Mouse (Mus musculus) hindbrain, embryonic 15.5 days (tissue): ENCODE results near the gene Auh. TPM values are rescaled to one million over a fixed set of nuclear protein-coding genes. Genes with fewer than 3 reads are reported as not detected.

Experiments
- ATAC-seq: fragments of 200-750 bp; cut with Nextera tagmentation; 2 replicates; pipeline ENCODE4 v1.8.0; 2017; ENCODE audit warnings: low read depth, moderate number of reproducible peaks, moderate TSS enrichment; ENCODE audit not compliant: low FRiP score
- H3K27ac ChIP-seq: fragments of 300-500 bp; sonication (generic); replicated peaks from 2 replicates; pipeline ENCODE4 v1.5.1; 2015; ENCODE audit warnings: mild to moderate bottlenecking, inconsistent platforms
- H3K27me3 ChIP-seq: fragments of 300-500 bp; sonication (generic); 2 replicates; pipeline ENCODE4 v1.6.1; 2015; ENCODE audit warnings: control low read depth, inconsistent platforms
- H3K36me3 ChIP-seq: fragments of 300-500 bp; sonication (generic); 2 replicates; pipeline ENCODE4 v1.6.1; 2015; ENCODE audit warnings: control low read depth, inconsistent platforms
- H3K4me1 ChIP-seq: fragments of 300-500 bp; sonication (generic); replicated peaks from 2 replicates; pipeline ENCODE4 v1.6.1; 2015; ENCODE audit warnings: control low read depth, inconsistent platforms
- H3K4me2 ChIP-seq: fragments of 300-500 bp; sonication (generic); 2 replicates; pipeline ENCODE4 v1.6.1; 2015; ENCODE audit warnings: moderate library complexity, mild to moderate bottlenecking, inconsistent platforms
- H3K4me3 ChIP-seq: fragments of 300-500 bp; sonication (generic); 2 replicates; pipeline ENCODE4 v1.5.1; 2015; ENCODE audit warnings: mild to moderate bottlenecking, inconsistent platforms
- H3K9ac ChIP-seq: fragments of 300-500 bp; sonication (generic); 2 replicates; pipeline ENCODE4 v1.6.1; 2015; ENCODE audit warnings: inconsistent platforms
- H3K9me3 ChIP-seq: fragments of 300-500 bp; sonication (generic); 2 replicates; pipeline ENCODE4 v1.6.1; 2016; ENCODE audit warnings: control low read depth, inconsistent platforms
- WGBS: fragments of 180-500 bp; shearing (Covaris S2); methylation state at CpG from one replicate; pipeline ENCODE4 v1.1.7; 2015; 5-methylcytosine and 5-hydroxymethylcytosine counted together
- polyA plus RNA-seq: library from polyadenylated mRNA; unstranded; fragments of >200 nt; fragmentation: Nextera tagmentation; extraction: Ambion mirVana; gene quantifications from 2 replicates; pipeline ENCODE4 v1.2.1, GENCODE M21; 2015

The Auh gene
- polyA plus RNA-seq, 1 experiment from 2014 or later: 60.1 TPM

DNA sequence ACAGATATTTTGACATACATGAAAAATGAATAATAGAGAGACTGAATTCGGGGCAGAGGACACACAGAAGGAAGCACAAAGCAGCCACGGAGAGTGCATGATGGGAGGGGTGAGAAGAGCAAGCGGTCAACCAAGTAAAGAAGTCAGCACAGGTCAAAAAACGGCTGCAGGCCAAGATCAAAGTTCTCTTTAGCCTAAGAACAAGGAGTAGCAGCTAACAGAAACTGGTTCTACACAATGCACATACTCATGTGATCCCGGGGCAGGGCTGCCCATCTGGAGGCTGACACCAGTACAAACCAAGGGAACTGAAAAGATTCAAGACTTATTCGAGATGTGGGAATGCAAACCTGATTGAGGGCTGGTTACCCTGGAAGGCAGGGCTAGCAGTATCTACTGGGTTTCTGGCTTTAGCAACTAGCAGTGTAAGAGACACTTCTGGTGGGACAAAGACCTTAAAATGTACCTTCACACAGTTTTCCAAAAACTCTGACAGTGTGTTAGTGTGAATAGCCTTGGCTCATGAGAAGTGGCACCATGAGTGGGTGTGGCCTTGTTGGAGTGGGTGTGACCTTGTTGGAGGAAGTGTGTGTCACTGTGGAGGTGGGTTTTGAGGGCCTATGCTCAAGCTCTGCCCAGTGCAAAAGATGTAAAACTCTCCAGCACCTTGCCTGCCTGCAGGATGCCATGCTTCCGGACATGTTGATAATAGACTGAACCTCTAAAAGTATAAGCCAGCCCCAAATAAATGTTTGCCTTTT is 8.2 kb downstream of the Auh start:
- 81% methylated on average over 7 of the region's 7 CpGs for WGBS
- no peak overlapping the region for H3K27ac ChIP-seq
- no peak for ATAC-seq

DNA sequence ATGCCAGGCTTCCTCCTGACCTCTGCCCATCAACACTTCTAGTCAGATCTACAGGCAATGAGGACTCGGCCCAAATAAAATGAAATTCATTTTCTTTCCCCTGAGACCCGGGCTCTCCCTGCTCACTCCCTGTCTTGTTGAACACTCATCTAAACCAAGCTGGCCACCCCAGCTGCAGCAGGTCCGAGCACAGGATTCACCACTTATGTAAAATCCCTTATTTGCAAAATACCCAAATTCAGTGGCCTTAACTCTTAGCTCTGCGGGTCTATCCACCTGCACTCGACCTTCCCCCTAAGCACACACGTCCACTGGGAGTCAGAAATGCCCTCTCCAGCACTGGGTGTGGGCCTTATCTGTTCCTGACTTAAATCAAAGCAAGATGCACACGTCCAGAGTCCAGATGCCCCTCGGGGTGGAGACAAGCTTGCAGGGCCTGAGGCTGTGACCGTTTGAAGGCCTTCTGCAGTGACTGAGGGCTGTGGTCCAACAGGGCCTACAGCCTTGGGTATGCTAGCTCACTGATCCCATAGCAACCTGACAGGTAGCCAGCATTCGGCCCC is 9.6 kb downstream of the Auh start:
- H3K36me3 ChIP-seq: no peaks in the 10 kb centered on the region
- no peak overlapping the region for H3K9ac ChIP-seq
- no peak overlapping the region for H3K27ac ChIP-seq
- ATAC-seq: no peak
- 79% methylated on average over 10 of the region's 10 CpGs for WGBS
- H3K4me2 ChIP-seq: no peak overlapping the region
- H3K4me3 ChIP-seq: no peak overlapping the region
- H3K9me3 ChIP-seq: no peaks in the 10 kb centered on the region
- no peaks in the 10 kb centered on the region for H3K27me3 ChIP-seq
- H3K4me1 ChIP-seq: peaks cover 9% of the 10 kb centered on the region; the same call in 1 of the 2 replicates

More for the DNA sequence above, 8.2 kb downstream of the Auh start:
- no peaks in the 10 kb centered on the region for H3K9me3 ChIP-seq
- no peaks in the 10 kb centered on the region for H3K4me1 ChIP-seq
- H3K4me3 ChIP-seq: no peak overlapping the region
- no peaks in the 10 kb centered on the region for H3K27me3 ChIP-seq
- no peak overlapping the region for H3K9ac ChIP-seq
- H3K4me2 ChIP-seq: no peak overlapping the region
- H3K36me3 ChIP-seq: no peaks in the 10 kb centered on the region

DNA sequence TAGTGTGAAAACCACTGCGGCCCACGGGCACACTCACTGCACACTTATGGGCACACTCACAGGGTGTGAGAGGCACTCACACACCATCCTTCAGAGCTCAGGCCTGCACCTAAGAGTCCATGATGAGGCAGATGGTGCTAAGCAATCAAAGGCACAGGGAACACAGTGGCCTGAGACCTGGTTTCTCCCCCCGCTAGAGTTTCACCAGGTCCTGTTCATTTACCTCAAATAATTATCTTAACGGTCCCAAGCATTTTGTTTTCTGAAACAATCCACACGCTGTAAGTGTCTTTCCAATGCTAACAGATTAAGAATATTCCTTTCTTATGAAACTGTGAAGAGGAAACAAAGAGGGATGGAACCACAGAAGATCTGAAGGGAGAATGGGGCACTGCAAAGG is 11.1 kb downstream of the Auh start:
- no peaks in the 10 kb centered on the region for H3K27me3 ChIP-seq
- no peak overlapping the region for H3K27ac ChIP-seq
- H3K4me2 ChIP-seq: no peak overlapping the region
- ATAC-seq: no peak
- WGBS: 90% methylated on average over 5 of the region's 5 CpGs
- no peak overlapping the region for H3K9ac ChIP-seq
- H3K4me3 ChIP-seq: no peak overlapping the region
- H3K4me1 ChIP-seq: peaks cover 18% of the 10 kb centered on the region; the same call in 1 of the 2 replicates
- no peaks in the 10 kb centered on the region for H3K9me3 ChIP-seq
- no peaks in the 10 kb centered on the region for H3K36me3 ChIP-seq

DNA sequence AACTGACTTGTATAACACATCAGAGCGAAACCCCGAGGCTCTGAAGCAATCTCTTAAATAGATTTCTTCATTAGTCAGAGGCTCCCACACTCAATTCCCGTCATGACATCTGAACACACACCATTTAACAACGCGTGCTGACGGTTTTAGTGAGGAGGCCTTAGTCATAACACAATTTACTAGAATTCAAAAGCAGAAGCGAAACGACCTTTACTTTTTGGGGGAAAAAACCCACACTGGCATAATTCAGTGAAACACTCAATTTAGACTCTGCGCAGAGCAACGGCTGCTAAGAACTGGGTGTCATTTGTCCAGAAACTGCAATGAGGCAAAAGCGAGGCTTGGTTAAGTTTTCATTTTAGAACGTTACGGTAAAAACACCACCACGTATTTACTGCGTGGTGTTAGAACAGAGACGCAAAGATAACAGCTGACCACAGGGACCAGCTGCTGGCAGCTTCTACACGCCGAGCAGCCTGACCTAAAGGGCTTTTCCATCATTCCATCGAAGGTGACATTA is 14.8 kb downstream of the Auh start:
- ATAC-seq: no peak
- H3K27ac ChIP-seq: no peak overlapping the region
- no peaks in the 10 kb centered on the region for H3K27me3 ChIP-seq
- no peaks in the 10 kb centered on the region for H3K9me3 ChIP-seq
- no peak overlapping the region for H3K4me2 ChIP-seq
- H3K9ac ChIP-seq: no peak overlapping the region
- H3K4me1 ChIP-seq: peaks cover 18% of the 10 kb centered on the region; the same call in 1 of the 2 replicates
- 52% methylated on average over 19 of the region's 19 CpGs for WGBS
- H3K4me3 ChIP-seq: no peak overlapping the region
- no peaks in the 10 kb centered on the region for H3K36me3 ChIP-seq

DNA sequence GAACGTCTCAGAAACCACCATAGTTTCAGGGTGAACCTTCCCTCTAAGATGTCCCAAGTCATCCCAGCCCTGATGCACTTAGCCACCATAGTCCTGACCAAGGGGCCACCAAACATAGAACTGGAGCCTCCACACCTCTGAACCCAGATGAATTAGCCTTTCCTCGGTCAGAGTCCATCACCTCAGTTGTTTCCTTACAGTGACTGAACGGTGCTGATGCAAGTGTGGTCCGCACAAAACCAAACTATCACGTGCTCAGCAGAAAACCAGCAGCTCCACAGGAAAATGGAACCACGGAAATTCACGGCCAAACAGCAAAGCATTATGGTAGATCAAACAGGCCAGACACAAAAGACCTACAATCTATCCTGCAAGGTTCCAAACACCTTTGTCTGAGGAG is 15.6 kb downstream of the Auh start:
- Histone ChIP-seq H3K9ac (no peak overlapping the region), H3K9me3 (no peaks in the 10 kb centered on the region), H3K4me3 (no peak overlapping the region), H3K27ac (no peak overlapping the region), H3K4me2 (no peak overlapping the region), H3K36me3 (no peaks in the 10 kb centered on the region), H3K4me1 (peaks cover 18% of the 10 kb centered on the region; the same call in 1 of the 2 replicates), H3K27me3 (no peaks in the 10 kb centered on the region)
- ATAC-seq: no peak
- WGBS: 81% methylated on average over 7 of the region's 7 CpGs

DNA sequence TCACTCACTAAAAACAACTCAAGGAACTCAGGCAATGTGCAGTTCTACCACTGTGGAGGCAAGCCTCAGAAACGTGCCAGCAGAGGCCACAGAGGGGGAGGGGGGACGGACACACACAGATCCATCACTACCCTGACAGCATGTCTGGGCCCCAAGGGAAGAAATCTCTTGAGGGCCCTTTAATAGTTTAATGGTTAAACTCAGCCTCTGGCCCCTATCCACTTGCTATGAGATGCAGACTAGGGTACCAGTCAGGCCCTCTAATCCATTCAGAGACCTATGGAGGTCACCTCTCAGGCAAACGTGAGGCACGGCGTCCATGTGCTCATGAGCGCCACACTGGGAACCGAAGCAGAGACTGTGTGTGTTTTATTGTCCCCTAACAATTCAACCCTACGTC is 17.0 kb downstream of the Auh start:
- 0 out of 2 replicates have a peak, but pooled peaks cover 6% of the 10 kb centered on the region for H3K36me3 ChIP-seq
- 35% methylated on average over 8 of the region's 8 CpGs for WGBS
- no peaks in the 10 kb centered on the region for H3K9me3 ChIP-seq
- no peak overlapping the region for H3K4me2 ChIP-seq
- ATAC-seq: no peak
- no peak overlapping the region for H3K4me3 ChIP-seq
- no peaks in the 10 kb centered on the region for H3K27me3 ChIP-seq
- peaks cover 18% of the 10 kb centered on the region; the same call in 1 of the 2 replicates for H3K4me1 ChIP-seq
- H3K9ac ChIP-seq: no peak overlapping the region
- no peak overlapping the region for H3K27ac ChIP-seq

DNA sequence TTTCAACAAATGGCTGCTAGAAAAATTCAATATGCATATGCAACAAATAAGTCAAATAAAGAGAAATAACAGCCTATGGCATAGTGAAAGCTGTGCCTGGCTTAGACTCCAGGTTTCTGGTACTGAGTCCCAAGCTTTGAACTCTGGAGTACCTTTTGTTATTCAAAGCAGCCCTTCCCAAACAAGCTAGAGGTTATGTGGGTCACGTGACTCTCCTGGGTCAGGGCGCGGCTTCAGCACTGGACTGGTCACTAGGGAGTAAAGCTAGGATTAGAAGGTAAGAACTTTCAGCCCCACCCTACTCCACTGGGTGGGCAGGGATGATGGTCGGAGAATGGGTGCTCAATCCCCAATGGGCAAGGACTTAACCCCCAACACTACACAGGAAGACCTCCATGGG is 18.2 kb downstream of the Auh start:
- 47% methylated on average over 4 of the region's 4 CpGs for WGBS
- H3K4me1 ChIP-seq: peaks cover 18% of the 10 kb centered on the region; the same call in 1 of the 2 replicates
- H3K36me3 ChIP-seq: 0 out of 2 replicates have a peak, but pooled peaks cover 6% of the 10 kb centered on the region
- H3K4me2 ChIP-seq: no peak overlapping the region
- H3K9me3 ChIP-seq: no peaks in the 10 kb centered on the region
- H3K27me3 ChIP-seq: no peaks in the 10 kb centered on the region
- H3K4me3 ChIP-seq: no peak overlapping the region
- H3K27ac ChIP-seq: no peak overlapping the region
- no peak for ATAC-seq
- no peak overlapping the region for H3K9ac ChIP-seq

DNA sequence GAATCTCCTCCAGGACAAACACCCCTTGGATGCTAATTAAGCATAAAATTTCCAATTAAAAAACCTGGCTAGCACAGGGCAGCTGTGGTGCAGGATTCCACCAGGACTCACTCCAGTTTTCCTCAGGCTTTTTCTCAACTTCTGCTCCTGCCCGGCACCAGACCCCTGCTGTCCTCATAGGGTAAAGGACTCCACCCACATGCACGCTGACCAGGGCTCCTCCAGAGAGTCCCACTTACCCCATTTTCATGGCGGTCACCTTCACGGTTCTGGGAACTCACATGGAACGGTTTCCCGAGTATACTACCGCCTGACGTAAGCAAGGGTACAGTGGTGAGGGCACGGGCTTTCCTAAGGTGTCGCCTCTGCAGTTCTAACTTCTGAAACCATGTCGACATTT is 23.2 kb downstream of the Auh start:
- H3K27me3 ChIP-seq: no peaks in the 10 kb centered on the region
- H3K27ac ChIP-seq: no peak overlapping the region
- H3K4me2 ChIP-seq: no peak overlapping the region
- H3K4me3 ChIP-seq: no peak overlapping the region
- peaks cover 9% of the 10 kb centered on the region for H3K4me1 ChIP-seq
- H3K36me3 ChIP-seq: 0 out of 2 replicates have a peak, but pooled peaks cover 6% of the 10 kb centered on the region
- ATAC-seq: no peak
- H3K9ac ChIP-seq: no peak overlapping the region
- WGBS: 85% methylated on average over 11 of the region's 11 CpGs
- no peaks in the 10 kb centered on the region for H3K9me3 ChIP-seq

DNA sequence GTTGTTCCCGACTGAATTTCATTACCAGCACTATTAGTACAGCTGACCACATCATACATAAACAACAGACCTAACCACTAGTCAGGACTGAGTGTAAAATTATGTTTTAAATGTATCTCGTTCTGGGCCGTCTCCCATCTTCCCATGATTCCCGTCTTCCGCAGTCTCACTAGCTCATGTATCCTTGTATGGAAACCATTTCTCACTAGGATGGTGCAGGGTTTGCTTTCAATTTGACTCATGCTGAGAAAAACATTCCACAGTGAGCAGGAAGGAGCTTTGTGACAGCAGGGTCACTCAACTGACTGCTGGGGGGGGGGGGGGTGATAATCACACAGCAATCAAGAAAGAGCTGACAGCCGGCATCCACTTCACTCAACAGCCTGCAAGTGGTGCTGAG is 25.3 kb downstream of the Auh start:
- 0 out of 2 replicates have a peak, but pooled peaks cover 6% of the 10 kb centered on the region for H3K36me3 ChIP-seq
- H3K27me3 ChIP-seq: no peaks in the 10 kb centered on the region
- no peak overlapping the region for H3K4me3 ChIP-seq
- H3K4me1 ChIP-seq: peaks cover 9% of the 10 kb centered on the region
- 32% methylated on average over 6 of the region's 6 CpGs for WGBS
- H3K9ac ChIP-seq: no peak overlapping the region
- no peak overlapping the region for H3K4me2 ChIP-seq
- H3K27ac ChIP-seq: 0 out of 2 replicates have a peak overlapping the region, but pooled peaks have one; percentile 25
- H3K9me3 ChIP-seq: no peaks in the 10 kb centered on the region
- ATAC-seq: 0 out of 2 replicates have a peak, but pooled peaks have one; percentile 20

DNA sequence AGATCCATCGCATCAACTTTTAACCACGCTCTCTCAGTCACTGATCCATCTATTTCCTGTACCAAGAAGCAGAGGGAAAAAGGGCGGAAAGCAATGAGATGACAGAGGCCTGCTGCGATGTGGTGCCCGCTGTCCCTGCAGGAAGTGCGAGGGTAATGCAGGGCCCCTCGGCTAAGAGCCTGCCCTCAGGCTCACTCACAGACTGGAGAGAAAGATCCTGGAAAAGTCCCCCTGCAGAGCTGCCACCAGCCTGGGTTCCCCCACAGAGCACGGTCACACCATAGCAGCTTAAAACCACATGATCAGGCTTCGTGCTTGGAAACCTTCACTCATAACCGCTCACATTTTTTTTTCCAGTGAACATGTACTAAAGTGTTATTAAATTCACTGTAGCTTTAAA is 25.7 kb downstream of the Auh start:
- Histone ChIP-seq H3K4me2 (no peak overlapping the region), H3K9me3 (no peaks in the 10 kb centered on the region), H3K27me3 (no peaks in the 10 kb centered on the region), H3K4me1 (peaks cover 9% of the 10 kb centered on the region), H3K9ac (no peak overlapping the region), H3K4me3 (no peak overlapping the region), H3K27ac (peak overlapping the region; percentile 57; the same call in 1 of the 2 replicates), H3K36me3 (0 out of 2 replicates have a peak, but pooled peaks cover 6% of the 10 kb centered on the region)
- 0 out of 2 replicates have a peak, but pooled peaks have one; percentile 43 for ATAC-seq
- WGBS: 35% methylated on average over 10 of the region's 10 CpGs

DNA sequence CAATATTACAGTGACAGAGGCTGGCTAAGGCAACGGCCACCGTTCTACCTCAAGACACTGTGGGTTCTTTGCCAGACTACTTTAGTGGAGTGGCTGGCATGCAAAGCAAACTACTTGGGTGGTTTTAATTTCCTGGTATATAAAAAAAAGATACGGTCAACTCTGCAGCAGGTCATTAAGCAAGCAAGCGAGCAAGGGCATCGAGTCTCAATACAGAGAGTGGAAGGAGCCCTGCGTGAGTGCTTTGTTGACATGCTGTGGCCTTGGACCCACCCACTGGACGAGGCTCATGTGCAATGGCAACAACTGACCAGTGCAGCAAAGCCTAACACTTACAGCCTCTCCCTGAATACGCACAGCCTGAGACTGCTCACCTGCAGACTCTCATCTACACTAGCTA is 27.0 kb downstream of the Auh start:
- 84% methylated on average over 8 of the region's 8 CpGs for WGBS
- Histone ChIP-seq H3K9me3 (no peaks in the 10 kb centered on the region), H3K4me2 (no peak overlapping the region), H3K27me3 (no peaks in the 10 kb centered on the region), H3K4me1 (peaks cover 9% of the 10 kb centered on the region), H3K4me3 (no peak overlapping the region), H3K36me3 (no peaks in the 10 kb centered on the region), H3K27ac (no peak overlapping the region), H3K9ac (no peak overlapping the region)
- no peak for ATAC-seq

DNA sequence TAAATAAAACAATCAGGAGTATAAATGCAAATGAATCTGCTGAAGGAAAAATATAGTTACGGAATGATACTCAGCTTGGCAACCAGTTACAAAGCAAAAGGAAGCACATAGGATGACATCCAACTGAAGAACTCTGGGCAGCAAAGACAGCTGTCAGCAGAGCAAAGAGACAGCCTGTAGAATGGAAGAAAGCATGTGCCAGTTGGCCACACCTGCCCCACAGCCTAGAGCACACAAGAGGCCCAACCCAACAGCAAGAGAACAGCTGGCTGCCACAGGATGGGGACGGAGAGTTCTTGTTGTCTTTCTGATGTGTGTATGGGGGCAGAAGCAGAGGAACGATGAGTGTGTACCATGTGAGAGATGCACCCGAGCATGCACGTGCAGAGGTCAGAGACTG is 29.8 kb downstream of the Auh start:
- Histone ChIP-seq H3K4me3 (no peak overlapping the region), H3K27me3 (no peaks in the 10 kb centered on the region), H3K27ac (no peak overlapping the region), H3K4me1 (peaks cover 7% of the 10 kb centered on the region), H3K4me2 (no peak overlapping the region), H3K9me3 (no peaks in the 10 kb centered on the region), H3K36me3 (0 out of 2 replicates have a peak, but pooled peaks cover 6% of the 10 kb centered on the region), H3K9ac (no peak overlapping the region)
- WGBS: 76% methylated on average over 5 of the region's 5 CpGs
- ATAC-seq: no peak
